Mouse (Mus musculus): Measurements from ENCODE around the gene Il17f. TPM values are rescaled to one million over a fixed set of nuclear protein-coding genes. Genes with fewer than 3 reads are reported as not detected.
A peak's percentile ranks its signal among the peaks of the same experiment; 100 is the strongest.
"Not testable (repeated sequence)": the region's sequence is repeated elsewhere in the genome, so short reads cannot be mapped to it uniquely, and the experiment has no call there.

The Il17f gene
- not detected for polyA plus RNA-seq (2017; shearing (Covaris generic))

DNA sequence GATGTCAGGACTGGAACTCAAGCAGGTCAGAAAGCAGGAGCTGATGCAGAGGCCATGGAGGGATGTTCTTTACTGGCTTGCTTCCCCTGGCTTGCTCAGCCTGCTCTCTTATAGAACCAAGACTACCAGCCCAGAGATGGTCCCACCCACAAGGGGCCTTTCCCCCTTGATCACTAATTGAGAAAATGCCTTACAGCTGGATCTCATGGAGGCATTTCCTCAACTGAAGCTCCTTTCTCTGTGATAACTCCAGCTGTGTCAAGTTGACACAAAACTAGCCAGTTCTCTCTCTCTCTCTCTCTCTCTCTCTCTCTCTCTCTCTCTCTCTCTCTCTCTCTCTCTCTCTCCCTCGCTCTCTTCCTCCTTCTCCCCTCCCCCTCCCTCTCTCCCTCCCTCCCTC, at the start of gene Il17f:
TSS of gene Il17f (minus strand) at position 101 of the 400 bp plus-strand sequence.
- ATAC-seq = not testable (repeated sequence)

DNA sequence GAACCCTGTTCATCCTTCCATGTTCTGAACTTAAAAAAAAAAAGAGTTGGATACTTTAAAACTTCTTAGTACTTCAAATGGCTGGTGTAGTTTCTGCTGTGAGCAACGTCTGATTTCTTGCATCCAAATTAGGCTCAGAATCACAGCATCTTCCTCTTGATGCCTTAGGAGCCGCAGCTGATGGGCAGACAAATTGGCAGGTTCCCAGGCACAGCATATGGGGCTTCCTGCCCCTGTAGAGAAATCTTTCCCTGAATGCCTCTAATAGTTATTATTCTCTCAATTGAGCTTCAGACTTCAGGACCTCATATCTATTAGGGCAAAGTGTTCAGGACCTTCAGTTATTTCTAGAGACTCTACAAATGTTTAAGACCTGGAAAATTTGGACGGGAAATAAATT, 49.5 kb upstream of the Il17f start:
- ATAC-seq = no peak

DNA sequence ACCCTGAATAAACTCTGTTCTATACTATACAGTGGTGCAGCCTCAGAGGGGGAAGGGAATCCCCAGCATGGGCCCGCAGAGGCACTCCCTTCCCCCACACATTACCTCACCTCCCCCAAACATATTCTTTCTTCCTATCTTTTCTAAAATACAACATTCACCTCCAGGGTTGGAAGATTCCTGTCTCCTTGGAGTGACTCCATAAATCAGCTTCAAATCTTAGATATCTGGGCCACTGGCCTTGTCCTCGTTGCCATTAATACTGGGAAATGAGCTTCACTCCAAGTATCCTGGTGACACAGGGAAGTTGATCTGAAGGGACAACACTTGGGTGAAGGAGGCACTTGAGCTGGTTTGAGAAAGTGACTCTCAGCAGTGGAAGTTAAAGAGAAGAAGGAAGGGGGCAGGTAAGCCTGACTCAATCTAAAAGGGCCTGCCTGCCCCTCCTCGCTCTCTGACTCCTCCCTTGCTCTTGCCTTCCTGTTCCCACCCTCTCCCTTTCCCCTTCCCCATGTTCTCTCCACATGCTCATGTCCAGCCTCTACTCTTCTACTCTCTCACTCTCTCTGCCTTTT, 46.2 kb upstream of the Il17f start:
- ATAC-seq = no peak

DNA sequence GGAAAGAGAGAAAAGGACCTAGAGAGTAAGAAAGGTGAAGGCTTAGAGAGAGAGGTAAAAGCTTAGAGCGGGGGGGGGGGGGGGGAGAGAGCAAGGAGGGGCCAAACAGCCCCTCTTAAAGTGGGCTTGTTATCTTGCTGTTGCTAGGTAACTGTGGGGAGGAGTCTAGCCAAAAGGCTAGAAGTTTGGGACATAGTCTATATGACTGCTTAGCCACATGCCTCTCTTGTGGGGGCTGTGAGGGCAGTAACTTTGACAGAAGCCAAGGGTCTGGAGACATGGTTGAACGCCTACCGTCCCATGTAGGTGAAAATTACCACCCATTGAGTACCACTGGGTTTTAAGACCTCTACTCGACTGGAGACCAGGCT, 42.7 kb upstream of the Il17f start:
- no peak for ATAC-seq

DNA sequence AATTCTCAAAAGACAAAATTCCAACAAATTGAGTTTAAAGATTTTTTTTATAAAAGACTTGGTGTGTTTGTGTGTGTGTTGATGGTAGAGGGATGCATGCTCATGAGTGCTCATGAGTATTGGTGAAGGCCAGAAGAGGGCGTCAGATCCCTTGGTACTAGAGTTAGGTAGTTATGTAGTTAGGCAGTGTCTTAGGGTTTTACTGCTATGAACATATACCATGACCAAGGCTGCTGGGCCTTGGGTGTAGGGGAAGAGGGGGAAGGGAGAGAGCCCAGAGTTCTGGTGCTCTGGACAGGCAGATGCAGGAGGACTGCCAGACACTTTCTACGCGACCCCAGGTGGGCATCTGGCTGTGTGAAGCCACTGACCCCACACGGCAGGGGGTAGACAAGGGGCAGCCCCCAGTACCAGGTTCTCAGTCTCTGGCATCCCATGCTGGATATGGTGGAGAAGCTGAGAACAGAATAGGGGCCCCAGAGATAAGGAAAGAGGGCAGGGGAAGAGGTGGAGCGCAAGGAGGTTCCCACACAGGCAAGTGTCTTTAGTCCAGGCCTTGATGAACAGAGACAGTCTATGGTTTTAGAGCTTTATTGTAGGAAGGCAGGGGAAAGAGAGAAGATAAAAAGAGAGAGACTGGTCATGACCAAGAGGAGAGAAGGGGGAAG, 42.2 kb upstream of the Il17f start:
- ATAC-seq = no peak

DNA sequence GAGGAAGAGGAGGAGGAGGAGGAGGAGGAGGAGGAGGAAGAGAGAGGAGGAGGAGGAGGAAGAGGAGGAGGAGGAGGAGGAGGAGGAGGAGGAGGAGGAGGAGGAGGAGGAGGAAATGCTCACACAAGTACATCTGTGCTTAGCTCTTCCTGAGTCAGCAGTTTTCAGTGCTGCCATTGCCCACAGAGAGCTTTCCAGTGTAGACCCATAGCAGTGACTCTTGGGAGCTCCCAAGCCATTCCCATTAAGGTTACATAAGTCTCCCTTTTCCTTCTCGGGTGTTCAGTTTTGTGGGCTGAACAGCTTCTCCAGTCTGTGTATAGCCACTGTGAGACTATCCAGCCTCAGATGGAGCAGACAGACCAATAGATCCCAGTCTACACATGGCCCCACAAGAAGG, 40.1 kb upstream of the Il17f start:
- no peak for ATAC-seq

DNA sequence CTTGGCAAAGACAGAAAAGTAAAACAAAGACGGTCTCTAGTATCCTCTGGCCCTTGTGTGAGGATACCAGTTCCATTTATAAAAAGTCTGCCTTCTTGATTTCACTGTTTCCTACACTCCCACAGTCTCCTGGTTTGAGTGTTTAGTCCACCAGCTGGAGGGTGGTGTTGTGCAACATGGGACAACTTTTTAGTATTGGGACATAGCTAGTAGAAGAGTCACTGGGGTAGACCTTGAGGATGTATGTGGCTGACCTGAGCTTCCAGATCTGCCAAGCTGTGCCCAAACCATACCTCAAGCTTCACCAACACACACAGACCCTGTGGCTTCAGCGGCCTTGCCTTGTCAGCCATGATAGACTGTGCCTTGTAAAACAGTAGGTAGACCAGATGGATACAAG, 37.6 kb upstream of the Il17f start:
- ATAC-seq = no peak

DNA sequence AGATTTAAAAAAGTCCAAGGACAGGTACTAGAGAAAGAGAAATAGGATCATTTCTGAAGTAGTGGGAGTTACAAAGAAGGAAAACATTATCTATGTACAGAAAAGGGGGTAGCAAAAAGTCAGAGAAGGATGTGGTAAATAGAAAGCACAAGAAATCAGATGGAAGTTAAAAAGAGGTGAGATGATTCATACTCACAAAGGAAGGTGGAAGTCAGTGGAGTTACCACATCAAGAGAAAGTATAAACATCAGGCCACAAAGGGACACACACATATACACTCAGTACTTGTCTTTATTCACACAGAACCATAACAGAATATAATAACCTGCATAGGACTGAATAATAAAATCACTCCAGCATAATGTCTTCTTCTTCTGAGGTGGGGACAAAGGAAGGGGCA, 34.6 kb upstream of the Il17f start:
- peak; percentile 41 for ATAC-seq

DNA sequence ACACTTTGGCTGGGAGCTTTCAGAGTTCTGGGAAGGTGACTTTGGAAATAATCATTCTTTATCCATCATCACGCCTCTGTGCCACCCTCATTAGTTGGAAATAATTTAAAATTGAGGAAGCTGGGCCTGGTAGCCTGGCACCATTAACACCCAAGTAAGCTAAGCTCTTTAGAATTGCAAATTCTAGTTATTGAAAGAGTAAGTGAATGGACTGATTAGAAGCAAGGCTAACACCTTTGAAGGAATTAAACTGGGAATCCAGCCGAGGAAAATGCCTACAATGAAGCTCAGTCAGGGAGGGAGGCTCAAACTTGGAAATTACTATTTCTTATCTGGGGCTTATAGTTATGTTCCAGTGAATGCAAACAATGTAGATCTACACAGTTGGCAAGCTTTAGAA, 33.5 kb upstream of the Il17f start:
- ATAC-seq = no peak

DNA sequence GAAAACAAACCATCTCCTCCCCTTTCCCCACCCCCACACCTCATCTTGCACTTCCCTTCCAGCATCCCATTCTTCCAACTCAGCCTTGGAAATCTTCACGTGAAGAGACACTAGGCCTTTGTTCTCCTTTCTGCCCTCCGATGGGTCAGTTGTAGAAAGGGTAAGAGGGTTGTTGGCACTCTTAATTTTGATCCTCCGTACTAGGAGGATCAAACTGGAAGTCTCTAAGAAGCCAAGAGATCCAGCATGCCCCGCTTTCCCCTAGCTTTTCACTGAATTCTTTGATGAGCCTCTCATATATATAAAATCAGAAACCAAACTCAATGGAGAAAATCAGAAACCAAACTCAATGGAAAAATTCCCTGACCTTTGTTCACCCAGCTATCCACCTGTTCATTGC, 33.1 kb upstream of the Il17f start:
- no peak for ATAC-seq

DNA sequence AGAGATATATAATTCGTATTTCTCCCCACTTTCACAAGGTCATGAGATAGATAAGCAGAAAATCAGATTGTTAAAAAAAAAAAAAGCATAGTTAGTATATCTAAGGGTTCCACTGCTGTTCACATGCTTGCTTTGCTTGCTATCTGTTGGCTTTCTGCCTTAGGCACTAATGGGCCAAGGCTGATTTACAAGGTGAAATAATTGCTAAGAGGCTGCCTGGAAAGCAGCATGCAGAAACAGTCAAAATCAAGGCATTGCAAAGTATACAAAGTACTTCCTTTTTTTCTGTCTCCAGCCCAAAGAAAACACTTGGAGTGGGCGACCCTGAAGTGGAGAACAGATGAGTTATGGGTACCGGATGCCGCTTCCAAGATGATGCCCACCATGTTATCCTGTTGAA, 30.5 kb upstream of the Il17f start:
- no peak for ATAC-seq

DNA sequence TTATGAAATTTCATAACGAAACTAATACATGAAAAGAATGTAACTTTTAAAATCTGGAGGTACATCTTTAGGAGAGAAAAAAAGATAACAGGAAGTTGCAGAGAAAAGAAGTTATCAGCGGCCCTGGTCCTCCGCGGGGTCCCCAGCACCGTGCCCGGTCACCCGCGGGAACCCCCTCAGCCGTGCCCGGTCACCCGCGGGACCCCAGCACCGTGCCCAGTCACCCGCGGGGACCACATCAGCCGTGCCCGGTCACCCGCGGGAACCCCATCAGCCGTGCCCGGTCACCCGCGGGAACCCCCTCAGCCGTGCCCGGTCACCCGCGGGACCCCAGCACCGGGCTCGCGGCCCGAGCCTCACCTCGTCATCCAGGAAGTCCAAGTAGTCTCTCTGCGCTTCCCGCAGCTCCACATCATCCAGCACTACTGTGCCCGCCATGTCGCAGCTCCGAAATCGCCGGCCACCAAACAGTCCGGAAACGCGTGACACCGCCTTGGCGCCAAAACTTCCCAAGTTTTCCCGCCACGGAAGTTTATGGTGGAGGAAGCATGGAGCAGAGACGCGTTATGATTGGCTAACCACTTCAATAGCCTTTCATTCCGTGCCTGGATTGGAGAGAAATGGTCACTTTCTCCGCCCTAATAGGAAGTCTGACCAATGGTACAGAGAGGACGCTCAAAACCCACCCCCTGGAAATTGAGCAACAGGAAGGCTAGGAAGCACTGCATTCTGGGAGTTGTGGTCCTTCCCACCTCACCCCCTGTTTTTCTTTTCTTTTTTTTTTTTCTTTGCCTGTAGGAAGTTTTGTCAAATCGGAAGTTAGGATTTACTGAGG, 29.6 kb upstream of the Il17f start, which contains the start of gene Mcm3:
TSS of gene Mcm3 (minus strand) at position 542 of the 835 bp plus-strand sequence.
- ATAC-seq = peak; percentile 97

DNA sequence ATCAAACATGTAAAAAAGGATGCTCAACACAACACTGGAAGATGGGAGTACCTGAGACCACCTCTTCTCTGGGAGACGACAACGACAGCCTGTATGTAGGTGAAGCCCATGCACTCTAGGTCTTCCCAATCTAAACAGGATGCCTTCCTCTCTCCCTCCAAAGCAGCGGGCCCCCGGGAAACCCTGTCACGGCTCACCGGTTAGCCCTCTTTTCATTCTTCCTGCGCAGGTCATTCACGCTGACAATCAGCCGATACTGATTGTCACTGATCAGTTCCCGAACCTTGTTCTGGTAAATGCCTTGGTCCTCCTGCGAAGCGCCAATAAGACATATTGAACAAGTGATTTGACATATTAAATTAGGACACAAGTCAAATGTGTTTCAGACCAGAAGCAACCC, 27.2 kb upstream of the Il17f start:
- no peak for ATAC-seq

DNA sequence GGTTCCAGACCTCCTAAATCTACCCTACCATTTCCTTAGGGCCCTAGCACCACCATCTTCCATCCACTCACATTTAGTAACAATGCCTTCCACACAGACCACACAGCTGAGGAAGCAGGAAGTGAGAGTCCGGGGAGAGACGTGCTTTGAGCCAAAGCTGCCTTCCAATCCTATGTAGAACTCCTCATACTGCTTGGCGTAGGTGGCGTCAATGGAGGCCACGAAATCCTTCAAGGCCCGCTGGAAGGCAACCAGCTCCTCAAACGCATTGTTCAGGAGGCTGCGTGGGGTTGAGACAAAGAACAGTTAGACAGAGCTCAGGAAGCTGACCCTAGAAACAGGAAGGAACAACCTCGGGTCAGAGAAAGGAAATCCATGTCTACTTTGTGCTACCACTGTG, 26.8 kb upstream of the Il17f start:
- ATAC-seq = no peak

DNA sequence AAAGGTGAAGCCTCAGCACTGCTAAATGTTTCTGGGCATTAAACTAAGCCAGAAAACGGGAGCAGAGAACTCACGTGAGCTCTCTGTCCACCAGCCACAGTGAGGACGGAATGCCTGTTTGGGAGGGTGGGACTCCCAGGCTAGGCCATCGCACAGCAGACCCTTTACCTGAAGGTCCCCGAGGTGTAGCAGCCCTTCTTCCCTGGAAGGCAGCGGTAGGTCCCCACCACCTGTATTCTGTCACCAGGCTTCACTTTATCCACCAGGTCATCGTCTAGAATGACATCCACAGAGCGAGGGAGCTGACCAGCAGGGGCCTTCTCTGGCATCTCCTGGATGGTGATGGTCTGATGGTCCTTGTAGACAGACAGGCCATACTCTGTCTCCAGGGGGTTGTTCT, 24.1 kb upstream of the Il17f start:
- ATAC-seq = no peak

DNA sequence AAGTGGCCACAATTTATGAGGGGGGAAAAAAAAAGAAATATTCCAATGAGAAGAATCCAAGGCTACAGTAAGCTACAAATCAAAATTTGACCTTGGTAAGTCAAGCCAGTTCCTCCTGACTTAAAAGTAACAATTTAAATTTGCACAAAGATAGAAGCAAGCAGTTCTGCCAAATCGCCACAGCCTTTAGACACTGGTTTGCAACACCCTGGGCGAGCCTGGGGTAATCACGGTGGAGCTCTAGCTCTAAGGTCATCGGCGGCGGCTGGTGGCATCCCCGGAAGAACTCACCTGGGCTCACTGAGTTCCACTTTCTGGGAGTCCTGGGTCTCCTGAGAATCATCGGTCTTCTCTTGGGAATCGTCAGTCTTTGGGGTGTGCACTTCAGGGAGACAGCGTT, 14.1 kb upstream of the Il17f start:
- no peak for ATAC-seq

DNA sequence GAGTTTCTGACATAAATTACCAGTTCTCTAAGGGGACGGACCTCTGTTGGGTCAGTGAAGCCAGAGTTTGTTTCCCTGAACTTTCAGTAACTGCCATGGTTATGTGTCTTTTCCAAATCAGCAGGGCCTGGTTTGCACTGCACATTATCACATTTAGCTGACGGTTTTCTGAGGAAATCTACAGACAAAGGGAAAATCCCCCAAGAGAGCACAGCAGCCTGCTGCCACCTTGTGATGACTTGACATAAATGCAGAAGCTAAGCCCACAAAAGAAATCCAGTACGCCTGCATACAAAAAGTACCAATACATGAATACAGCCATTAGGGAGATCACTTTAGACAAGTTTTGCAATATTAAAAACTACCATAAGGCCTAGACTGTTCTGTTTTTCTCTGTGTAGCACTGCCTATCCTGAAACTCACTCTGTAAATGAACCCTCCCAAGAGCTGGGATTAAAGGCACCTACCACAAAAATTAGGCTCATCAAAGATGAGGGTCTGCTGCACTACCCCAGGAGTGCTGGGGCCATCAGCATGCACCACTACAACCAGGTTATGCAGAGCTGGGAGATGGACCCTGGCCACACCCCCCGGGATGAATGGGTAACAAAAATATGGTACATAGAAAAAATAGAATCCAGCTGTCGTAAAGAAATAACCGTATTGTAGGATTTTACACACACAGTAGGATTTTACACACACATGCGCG, 11.4 kb upstream of the Il17f start:
- no peak for ATAC-seq

DNA sequence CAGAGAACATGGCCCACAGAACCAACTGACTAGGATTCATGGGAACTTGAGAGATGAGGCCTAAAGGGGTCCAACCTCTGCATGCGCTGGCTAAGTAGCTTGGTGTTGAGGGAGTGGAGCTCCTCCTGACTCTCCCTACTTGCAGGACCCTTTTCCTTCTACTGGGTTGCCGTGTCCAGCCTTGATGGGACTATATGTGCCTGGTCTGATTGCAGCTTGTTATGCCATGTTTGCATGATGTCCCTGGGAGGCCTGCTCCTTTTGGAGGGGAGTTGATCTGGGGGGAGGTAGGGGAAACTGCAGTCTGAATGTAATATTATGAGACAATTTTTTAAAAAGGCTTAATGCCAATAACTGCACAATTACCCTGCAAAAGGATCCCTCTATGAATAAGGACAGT, 10.9 kb upstream of the Il17f start:
- ATAC-seq = no peak

DNA sequence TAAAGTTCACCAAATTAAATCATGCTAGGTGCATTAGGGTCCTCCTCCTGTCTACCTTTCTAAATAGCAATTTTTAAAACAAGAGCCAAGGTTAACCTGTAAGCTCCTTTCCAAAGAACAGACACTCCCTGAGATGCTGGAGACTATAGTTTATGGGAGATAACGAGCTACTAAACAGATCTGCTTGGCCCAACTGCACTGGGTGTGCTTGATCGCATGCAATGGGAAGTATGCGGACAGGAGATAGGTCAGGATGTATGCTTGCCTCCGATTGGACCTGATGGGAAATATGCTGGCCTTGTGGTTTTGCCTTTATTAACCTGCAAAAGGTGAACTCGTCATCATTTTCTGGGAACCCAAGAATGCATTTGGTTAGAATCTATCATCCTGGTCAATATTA, 4.8 kb upstream of the Il17f start:
- no peak for ATAC-seq

DNA sequence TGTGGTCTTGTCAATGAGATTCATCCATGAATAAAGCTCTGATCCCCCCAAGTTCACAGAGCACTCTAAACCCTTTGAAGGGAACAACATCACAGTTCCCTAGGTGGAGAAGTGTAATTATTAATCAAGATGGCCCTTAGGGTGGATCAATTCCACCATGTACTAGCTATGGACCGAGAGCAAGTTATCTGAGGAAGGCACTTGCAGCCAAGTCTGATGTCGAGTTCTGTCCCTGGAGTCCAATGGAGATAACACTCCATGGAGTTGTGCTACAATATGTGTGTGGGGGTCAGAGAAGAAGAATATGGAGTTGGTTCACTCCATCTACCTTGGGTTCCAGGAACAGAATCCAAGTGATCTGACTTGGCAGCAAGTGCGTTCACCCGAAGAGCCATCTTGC, 4.3 kb upstream of the Il17f start:
- ATAC-seq = no peak

DNA sequence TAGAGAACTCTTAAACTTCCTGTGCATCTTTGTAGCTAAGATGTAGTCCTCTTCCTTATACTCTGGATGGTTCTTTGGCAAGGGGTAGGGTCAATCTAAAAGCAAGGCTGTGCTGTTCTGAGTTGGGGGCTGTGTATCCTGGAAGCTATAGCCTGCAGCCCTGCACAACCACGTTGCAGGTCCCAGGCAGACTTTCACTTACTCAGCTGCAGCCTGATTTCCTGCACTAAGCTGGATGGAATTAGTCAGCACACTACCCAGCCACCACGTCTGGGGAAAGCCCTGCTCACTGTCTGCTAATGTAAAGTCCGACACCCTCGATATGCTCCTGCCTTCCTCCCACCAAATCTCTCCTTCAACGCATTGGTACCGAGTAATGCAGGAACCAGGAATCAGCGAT, 997 bp upstream of the Il17f start:
- no peak for ATAC-seq

DNA sequence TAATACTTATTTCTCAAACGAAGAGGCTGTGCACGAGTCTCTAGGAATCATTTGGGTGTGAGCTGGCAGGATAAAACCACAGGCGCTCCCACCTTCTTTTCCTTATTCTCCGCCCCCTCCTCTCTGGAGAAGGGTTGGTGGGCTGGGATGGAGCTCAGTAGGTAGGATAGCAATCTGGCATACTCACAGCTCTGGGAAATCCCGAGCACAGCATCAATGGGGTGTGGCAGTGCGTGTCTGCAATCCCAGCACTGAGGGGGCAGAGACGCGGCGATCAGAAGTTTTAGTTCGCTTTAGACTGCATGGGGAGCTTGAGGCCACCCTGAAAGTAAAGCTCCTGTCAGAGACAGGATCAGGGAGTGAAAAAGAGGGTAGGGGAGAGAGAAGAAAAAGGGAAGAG, 2.0 kb downstream of the Il17f start:
- ATAC-seq = no peak

DNA sequence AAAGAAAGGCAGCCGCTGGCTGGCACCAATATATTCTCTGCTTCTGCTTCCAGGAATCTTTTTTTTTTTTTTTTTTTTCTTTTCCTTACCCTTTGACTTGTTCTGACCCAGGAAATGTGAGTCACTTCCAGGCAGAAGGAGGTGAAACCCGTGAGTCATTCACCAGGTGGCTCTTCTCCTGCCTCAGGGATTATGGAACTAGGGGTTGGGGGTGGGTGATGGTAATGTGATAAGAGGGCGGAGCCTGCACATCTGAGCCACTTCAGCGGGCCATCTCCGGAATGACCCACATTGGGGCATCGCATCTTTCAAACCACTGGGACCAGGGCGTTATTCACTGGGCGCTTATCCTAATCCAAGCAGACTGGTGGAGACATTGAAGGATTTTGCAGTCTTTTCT, 3.4 kb downstream of the Il17f start:
- no peak for ATAC-seq

Measured in activated CD4-positive, CD25-positive, alpha-beta regulatory T cell, adult 4 months (primary cell).